In the genomic region with DNA sequence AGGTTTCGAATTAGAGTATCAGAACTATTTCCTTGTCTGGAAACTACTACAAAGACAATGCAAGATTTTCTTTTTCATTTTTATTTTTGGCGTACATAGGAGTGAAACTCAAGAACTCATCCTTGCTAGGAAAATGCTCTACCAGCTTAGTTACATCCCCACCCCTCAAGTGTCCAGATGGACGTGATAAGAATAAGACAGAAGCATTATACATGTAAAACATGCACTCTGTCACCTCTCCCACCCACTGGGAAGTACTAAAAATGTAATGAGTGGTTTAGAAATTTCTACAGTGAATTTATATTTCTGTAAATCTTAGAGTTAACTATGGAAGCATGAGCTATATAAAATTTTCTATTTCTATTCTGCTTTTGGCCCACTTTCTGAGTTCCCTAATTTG, we compare ENCODE assay signal across 19 mouse cellular contexts.
DNase-seq lines count a peak whose midpoint lies in the region; ATAC-seq lines count a peak whose summit lies in the region.
"Had no signal": no experiment of that assay in that cellular context is flagged by ENCODE, and none has a peak within 500 bp of the region (broad histone marks: within the 10 kb centered on the region; RNA-seq: fewer than 3 reads in every experiment).

No protein-coding gene starts in this region.

- H3K9me3 ChIP-seq in neural tube, embryonic 15.5 days (replicated peaks) = no peaks in the 10 kb centered on the region
- H3K9me3 ChIP-seq: embryonic facial prominence, embryonic 13.5 days; forebrain, embryonic 12.5 days; heart, embryonic 13.5 days; hindbrain, embryonic 15.5 days had no signal

- no peak overlapping the region for H3K4me3 ChIP-seq in neural tube, embryonic 15.5 days (replicated peaks)
- H3K4me3 ChIP-seq: embryonic facial prominence, embryonic 13.5 days; forebrain, embryonic 12.5 days; gastrocnemius, adult 2 months; heart, embryonic 13.5 days; hindbrain, embryonic 15.5 days had no signal

- no peak overlapping the region for H3K9ac ChIP-seq in neural tube, embryonic 15.5 days (replicated peaks)
- H3K9ac ChIP-seq: embryonic facial prominence, embryonic 13.5 days; forebrain, embryonic 12.5 days; heart, embryonic 13.5 days; hindbrain, embryonic 15.5 days had no signal

- H3K27ac ChIP-seq in neural tube, embryonic 15.5 days (replicated peaks) = no peak overlapping the region
- H3K27ac ChIP-seq: embryonic facial prominence, embryonic 13.5 days; forebrain, embryonic 12.5 days; gastrocnemius, adult 2 months; heart, embryonic 13.5 days; hindbrain, embryonic 15.5 days had no signal

- no peaks in the 10 kb centered on the region for H3K36me3 ChIP-seq in neural tube, embryonic 15.5 days
- H3K36me3 ChIP-seq: embryonic facial prominence, embryonic 13.5 days; forebrain, embryonic 12.5 days; heart, embryonic 13.5 days; hindbrain, embryonic 15.5 days had no signal

- no peaks in the 10 kb centered on the region for H3K27me3 ChIP-seq in neural tube, embryonic 15.5 days (replicated peaks)
- H3K27me3 ChIP-seq: embryonic facial prominence, embryonic 13.5 days; forebrain, embryonic 12.5 days; heart, embryonic 13.5 days; hindbrain, embryonic 15.5 days had no signal

- H3K4me2 ChIP-seq in neural tube, embryonic 15.5 days = no peak overlapping the region
- H3K4me2 ChIP-seq: embryonic facial prominence, embryonic 13.5 days; forebrain, embryonic 12.5 days; heart, embryonic 13.5 days; hindbrain, embryonic 15.5 days had no signal

- ATAC-seq in frontal cortex, adult (ENCODE audit: low TSS enrichment) = peak; percentile 97
- no peak for ATAC-seq in neural tube, embryonic 15.5 days (ENCODE audit: low FRiP score)
- no peak for ATAC-seq in granulocyte monocyte progenitor cell, adult 5-6 weeks (replicated peaks; ENCODE audit: poor library complexity, severe bottlenecking)

- DNase-seq in frontal cortex, postnatal 14 days (ENCODE audit: low spot score in 2 of 2) = no peak
- peak; percentile 39 for DNase-seq in right cerebral cortex, adult 18-20 months
- no peak for DNase-seq in right cerebral cortex, postnatal 14 days
- DNase-seq in left cerebral cortex, adult 9 months (ENCODE audit: low spot score in 2 of 2) = peak; percentile 28 to 30
- DNase-seq: adrenal gland, postnatal 10 days; cerebellum, adult 11-12 months; cerebellum, adult 9-10 months; cerebellum, postnatal 25 days; gastrocnemius, adult 2 months; gastrocnemius, postnatal 25 days; heart, adult 11 months; heart, postnatal 36 days had no signal

- 86% methylated on average over 3 of the region's 3 CpGs for WGBS in neural tube, embryonic 15.5 days

- no peaks in the 10 kb centered on the region for H3K4me1 ChIP-seq in neural tube, embryonic 15.5 days
- H3K4me1 ChIP-seq: embryonic facial prominence, embryonic 13.5 days; forebrain, embryonic 12.5 days; heart, embryonic 13.5 days; hindbrain, embryonic 15.5 days had no signal

Comparison
In these comparisons a context has a peak if more than half of its experiments do, and no peak if none do; other contexts are left out.
1. DNase-seq: peak in right cerebral cortex, adult 18-20 months (single experiment) and left cerebral cortex, adult 9 months (2 of 2); none in frontal cortex, postnatal 14 days (0 of 2) and right cerebral cortex, postnatal 14 days (single experiment).